Mouse (Mus musculus) hindbrain, postnatal 0 days (tissue): ENCODE measurements around the gene Vps26c. TPM values are rescaled to one million over a fixed set of nuclear protein-coding genes. Genes with fewer than 3 reads are reported as not detected.

Experiments used
- ATAC-seq: fragments of 200-750 bp; cut with Nextera tagmentation; 2 replicates; pipeline ENCODE4 v1.8.0; 2017; ENCODE audit warnings: mild to moderate bottlenecking, moderate TSS enrichment, moderate library complexity
- DNase-seq: peaks from one replicate; pipeline ENCODE4 v3.0.0-alpha.2; 2015; ENCODE audit warnings: low spot score
- H3K27ac ChIP-seq: fragments of 300-500 bp; sonication (generic); 2 replicates; pipeline ENCODE4 v1.5.1; 2014; ENCODE audit warnings: mild to moderate bottlenecking
- H3K27me3 ChIP-seq: fragments of 300-500 bp; sonication (generic); 2 replicates; pipeline ENCODE4 v1.6.1; 2014; ENCODE audit warnings: low read length, mixed read lengths; ENCODE audit not compliant: insufficient read depth
- H3K36me3 ChIP-seq: fragments of 300-500 bp; sonication (generic); 2 replicates; pipeline ENCODE4 v1.6.1; 2014; ENCODE audit warnings: low read length, mixed read lengths; ENCODE audit not compliant: insufficient read depth
- H3K4me1 ChIP-seq: fragments of 300-500 bp; sonication (generic); 2 replicates; pipeline ENCODE4 v1.6.1; 2014; ENCODE audit warnings: antibody characterized with exemption, low read length, mixed read lengths; ENCODE audit not compliant: insufficient read depth
- H3K4me2 ChIP-seq: fragments of 300-500 bp; sonication (generic); 2 replicates; pipeline ENCODE4 v1.6.1; 2014; ENCODE audit warnings: low read depth, mild to moderate bottlenecking, low read length, moderate library complexity, mixed read lengths
- H3K4me3 ChIP-seq: fragments of 300-500 bp; sonication (generic); 2 replicates; pipeline ENCODE4 v1.5.1; 2014; ENCODE audit warnings: low read length
- H3K9ac ChIP-seq: fragments of 300-500 bp; sonication (generic); replicated peaks from 2 replicates; pipeline ENCODE4 v1.6.1; 2014; ENCODE audit warnings: mild to moderate bottlenecking, low read length, moderate library complexity, mixed read lengths
- H3K9me3 ChIP-seq: fragments of 300-500 bp; sonication (generic); 2 replicates; pipeline ENCODE4 v1.6.1; 2016; ENCODE audit warnings: low read length, mixed read lengths
- CTCF ChIP-seq: IDR thresholded peaks from 2 replicates; pipeline ENCODE4 v1.5.1; 2016; ENCODE audit warnings: antibody characterized with exemption, control low read depth, low read depth
- WGBS: fragments of 180-500 bp; shearing (Covaris S2); extraction: QIAGEN DNeasy Blood & Tissue Kit; methylation state at CpG from one replicate; pipeline ENCODE4 v1.1.7; 2014; 5-methylcytosine and 5-hydroxymethylcytosine counted together
- polyA plus RNA-seq: library from polyadenylated mRNA; unstranded; fragments of >200 nt; fragmentation: Nextera tagmentation; extraction: Ambion mirVana; gene quantifications from 2 replicates; pipeline ENCODE4 v1.2.1, GENCODE M21; 2015
- total RNA-seq: library from RNA; depleted of rRNA; stranded (reverse); fragments of >200 nt; gene quantifications from 2 replicates; pipeline ENCODE4 v1.2.3, GENCODE M21; 2014

Vps26c gene
- total and polyA plus RNA-seq, 2 experiments from 2014 or later = 59.6 to 68.1 TPM

GRCm38 (mm10) chr16:94570361-94571041, 43.9 kb upstream of the Vps26c start:
- 1% methylated on average over 43 of the region's 88 CpGs for WGBS
- Histone ChIP-seq H3K9ac (peak overlapping the region; percentile 100), H3K4me3 (peak overlapping the region; percentile 89), H3K4me2 (peak overlapping the region; percentile 57), H3K9me3 (no peaks in the 10 kb centered on the region), H3K4me1 (peaks cover 14% of the 10 kb centered on the region), H3K27ac (peak overlapping the region; percentile 100), H3K27me3 (no peaks in the 10 kb centered on the region), H3K36me3 (no peaks in the 10 kb centered on the region)
- ATAC-seq (no peak), DNase-seq (peak; percentile 69)
- no peak for TF ChIP-seq CTCF

GRCm38 (mm10) chr16:94569229-94570176, 42.9 kb upstream of the Vps26c start, which contains the start of gene Dyrk1a:
Dyrk1a (plus strand) TSS chr16:94570010.
- 0 out of 2 replicates have a peak, but pooled peaks have one; percentile 5 for TF ChIP-seq CTCF
- H3K27me3 ChIP-seq = no peaks in the 10 kb centered on the region
- H3K4me3 ChIP-seq = peak within 1 kb of the TSS; percentile 89
- DNase-seq (peak; percentile 100), ATAC-seq (peak; percentile 98)
- H3K36me3 ChIP-seq = no peaks in the 10 kb centered on the region
- peaks cover 12% of the 10 kb centered on the region for H3K4me1 ChIP-seq
- peak within 1 kb of the TSS; percentile 100 for H3K27ac ChIP-seq
- peak within 1 kb of the TSS; percentile 100 for H3K9ac ChIP-seq
- peak within 1 kb of the TSS; percentile 65 for H3K4me2 ChIP-seq
- H3K9me3 ChIP-seq = no peaks in the 10 kb centered on the region
- 3% methylated on average over 94 of the region's 133 CpGs for WGBS

GRCm38 (mm10) chr16:94568335-94569228, 42.0 kb upstream of the Vps26c start:
- ATAC-seq (peak; percentile 83), DNase-seq (no peak)
- Histone ChIP-seq H3K4me1 (peaks cover 9% of the 10 kb centered on the region), H3K27ac (peak overlapping the region; percentile 100), H3K4me3 (peak overlapping the region; percentile 89), H3K36me3 (no peaks in the 10 kb centered on the region), H3K4me2 (peak overlapping the region; percentile 65), H3K9ac (peak overlapping the region; percentile 74), H3K27me3 (no peaks in the 10 kb centered on the region), H3K9me3 (no peaks in the 10 kb centered on the region)
- 1% methylated on average over 42 of the region's 53 CpGs for WGBS
- no peak for TF ChIP-seq CTCF

DNA sequence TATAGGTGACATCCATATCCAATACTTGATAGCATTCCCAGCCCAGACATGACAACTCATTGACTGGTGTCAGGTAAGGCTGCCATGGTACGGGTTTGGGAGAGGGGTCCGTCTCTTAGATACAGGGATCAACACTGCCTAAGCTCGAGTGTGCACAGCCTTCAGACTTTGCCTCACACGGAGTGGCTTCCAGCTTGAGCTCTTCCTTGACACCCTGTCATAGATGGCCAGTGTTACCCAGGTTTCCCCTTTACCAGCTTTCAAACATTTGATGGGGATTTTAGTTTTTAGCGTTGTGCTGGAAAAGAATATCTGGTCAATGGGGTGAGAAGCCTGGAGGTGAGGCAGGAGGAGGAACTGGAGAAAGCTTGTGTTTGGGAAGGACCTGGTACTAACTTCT, 41.1 kb upstream of the Vps26c start:
- DNase-seq = no peak
- Histone ChIP-seq H3K36me3 (no peaks in the 10 kb centered on the region), H3K4me3 (no peak overlapping the region), H3K4me2 (0 out of 2 replicates have a peak overlapping the region, but pooled peaks have one; percentile 65), H3K4me1 (peaks cover 4% of the 10 kb centered on the region), H3K27me3 (no peaks in the 10 kb centered on the region), H3K9me3 (no peaks in the 10 kb centered on the region), H3K9ac (no peak overlapping the region), H3K27ac (peak overlapping the region; percentile 100; the same call in 1 of the 2 replicates)
- TF ChIP-seq CTCF = no peak
- no peak for ATAC-seq
- WGBS = 58% methylated on average over 5 of the region's 5 CpGs

- H3K9ac ChIP-seq = no peak overlapping the region
- no peak for ATAC-seq
- no peak for DNase-seq
- H3K27ac ChIP-seq = no peak overlapping the region
- H3K9me3 ChIP-seq = no peaks in the 10 kb centered on the region
- H3K36me3 ChIP-seq = no peaks in the 10 kb centered on the region
- TF ChIP-seq CTCF = no peak
- peaks cover 2% of the 10 kb centered on the region for H3K4me1 ChIP-seq
- H3K4me3 ChIP-seq = no peak overlapping the region
- no peak overlapping the region for H3K4me2 ChIP-seq
- WGBS = 82% methylated on average over 11 of the region's 11 CpGs
- no peaks in the 10 kb centered on the region for H3K27me3 ChIP-seq
Observed at GRCm38 (mm10) chr16:94566834-94567585, 40.4 kb upstream of the Vps26c start.

GRCm38 (mm10) chr16:94566124-94566523, 39.5 kb upstream of the Vps26c start:
- Histone ChIP-seq H3K27me3 (no peaks in the 10 kb centered on the region), H3K36me3 (no peaks in the 10 kb centered on the region), H3K9me3 (no peaks in the 10 kb centered on the region), H3K9ac (no peak overlapping the region), H3K4me3 (no peak overlapping the region), H3K4me1 (no peaks in the 10 kb centered on the region), H3K27ac (no peak overlapping the region), H3K4me2 (no peak overlapping the region)
- WGBS = 71% methylated on average over 8 of the region's 8 CpGs
- ATAC-seq (no peak), DNase-seq (no peak)
- no peak for TF ChIP-seq CTCF
